Mouse (Mus musculus) olfactory bulb, adult 2 months (tissue): Measurements from ENCODE around the gene Dgcr8. TPM values are rescaled to one million over a fixed set of nuclear protein-coding genes. Genes with fewer than 3 reads are reported as not detected.

Experiments
- H3K27ac ChIP-seq: fragments of 200-500 bp; 2 replicates; pipeline ENCODE4 v1.5.1; 2012; ENCODE audit warnings: low read depth, low read length; ENCODE audit not compliant: insufficient read depth
- H3K4me1 ChIP-seq: fragments of 200-500 bp; 2 replicates; pipeline ENCODE4 v1.6.1; 2012; ENCODE audit warnings: low read length; ENCODE audit not compliant: control insufficient read depth, insufficient read depth
- H3K4me3 ChIP-seq: fragments of 200-500 bp; 2 replicates; pipeline ENCODE4 v1.5.1; 2012; ENCODE audit warnings: mild to moderate bottlenecking, low read depth, low read length, moderate library complexity; ENCODE audit not compliant: insufficient read depth
- CTCF ChIP-seq: fragments of 200-500 bp; IDR thresholded peaks from 2 replicates; pipeline ENCODE4 v1.5.1; 2012; ENCODE audit warnings: low read depth, mild to moderate bottlenecking, low read length, moderate library complexity; ENCODE audit not compliant: insufficient read depth
- POLR2A ChIP-seq: fragments of 200-500 bp; IDR thresholded peaks from 2 replicates; pipeline ENCODE4 v1.6.1; 2012; ENCODE audit warnings: mild to moderate bottlenecking, low read depth, low read length, moderate library complexity; ENCODE audit not compliant: insufficient read depth
- WGBS: fragments of 180-500 bp; shearing (Covaris S2); methylation state at CpG from one replicate; pipeline ENCODE4 v1.1.7; 2018; 5-methylcytosine and 5-hydroxymethylcytosine counted together
- polyA plus RNA-seq: library from polyadenylated mRNA; stranded (reverse); fragments of >200 nt; gene quantifications from 2 replicates; pipeline ENCODE4 v1.2.4, GENCODE M21; 2012; ENCODE audit warnings: low replicate concordance; ENCODE audit not compliant: missing spikeins, insufficient read depth, insufficient read length

Dgcr8 gene
- not detected in 2 replicates for polyA plus RNA-seq

- Histone ChIP-seq H3K4me3 (peak within 1 kb of the TSS; percentile 93), H3K4me1 (peaks cover 3% of the 10 kb centered on the region), H3K27ac (peak within 1 kb of the TSS; percentile 47; the same call in 1 of the 2 replicates)
- WGBS = under 1% methylated on average over 69 of the region's 71 CpGs
- TF ChIP-seq CTCF = no peak
- peak; percentile 80 for TF ChIP-seq POLR2A
These were observed at the start of gene Dgcr8 for GRCm38 (mm10) chr16:18289067-18289588. Dgcr8 (minus strand) TSS chr16:18289246.

- H3K4me1 ChIP-seq = peaks cover 6% of the 10 kb centered on the region
- H3K4me3 ChIP-seq = no peak overlapping the region
- TF ChIP-seq CTCF = no peak
- TF ChIP-seq POLR2A = no peak
- WGBS = 83% methylated on average over 4 of the region's 4 CpGs
- H3K27ac ChIP-seq = no peak overlapping the region
These were observed 48.2 kb upstream of the Dgcr8 start for GRCm38 (mm10) chr16:18337261-18337660.

- H3K27ac ChIP-seq = no peak overlapping the region
- 94% methylated on average over 3 of the region's 3 CpGs for WGBS
- TF ChIP-seq CTCF = no peak
- no peak for TF ChIP-seq POLR2A
- no peak overlapping the region for H3K4me3 ChIP-seq
- peaks cover 4% of the 10 kb centered on the region for H3K4me1 ChIP-seq
These were observed 46.9 kb upstream of the Dgcr8 start for GRCm38 (mm10) chr16:18335981-18336380.

- H3K4me1 ChIP-seq = no peaks in the 10 kb centered on the region
- TF ChIP-seq POLR2A = no peak
- TF ChIP-seq CTCF = no peak
- no peak overlapping the region for H3K27ac ChIP-seq
- 69% methylated on average over 3 of the region's 3 CpGs for WGBS
- H3K4me3 ChIP-seq = no peak overlapping the region
These were observed 44.9 kb upstream of the Dgcr8 start for GRCm38 (mm10) chr16:18333976-18334375.

GRCm38 (mm10) chr16:18328524-18328923 lies 39.5 kb upstream of the Dgcr8 start:
- 44% methylated on average over 1 of the region's 1 CpGs for WGBS
- no peak overlapping the region for H3K4me3 ChIP-seq
- H3K4me1 ChIP-seq = no peaks in the 10 kb centered on the region
- no peak overlapping the region for H3K27ac ChIP-seq
- TF ChIP-seq POLR2A = no peak
- no peak for TF ChIP-seq CTCF

GRCm38 (mm10) chr16:18327936-18328335 lies 38.9 kb upstream of the Dgcr8 start:
- no peak overlapping the region for H3K27ac ChIP-seq
- H3K4me1 ChIP-seq = no peaks in the 10 kb centered on the region
- WGBS = 94% methylated on average over 9 of the region's 9 CpGs
- no peak overlapping the region for H3K4me3 ChIP-seq
- TF ChIP-seq CTCF = no peak

GRCm38 (mm10) chr16:18325741-18326140 lies 36.7 kb upstream of the Dgcr8 start:
- H3K4me1 ChIP-seq = no peaks in the 10 kb centered on the region
- no peak overlapping the region for H3K4me3 ChIP-seq
- TF ChIP-seq POLR2A = no peak
- no peak for TF ChIP-seq CTCF
- WGBS = 65% methylated on average over 4 of the region's 4 CpGs
- no peak overlapping the region for H3K27ac ChIP-seq

GRCm38 (mm10) chr16:18324031-18324430 lies 35.0 kb upstream of the Dgcr8 start:
- WGBS = 83% methylated on average over 6 of the region's 6 CpGs
- TF ChIP-seq CTCF (no peak), POLR2A (no peak)
- Histone ChIP-seq H3K27ac (no peak overlapping the region), H3K4me3 (no peak overlapping the region), H3K4me1 (no peaks in the 10 kb centered on the region)

GRCm38 (mm10) chr16:18323460-18323859 lies 34.4 kb upstream of the Dgcr8 start:
- 48% methylated on average over 2 of the region's 2 CpGs for WGBS
- no peak overlapping the region for H3K27ac ChIP-seq
- no peak overlapping the region for H3K4me3 ChIP-seq
- TF ChIP-seq POLR2A (no peak), CTCF (no peak)
- no peaks in the 10 kb centered on the region for H3K4me1 ChIP-seq

GRCm38 (mm10) chr16:18321443-18321842 lies 32.4 kb upstream of the Dgcr8 start:
- WGBS = 77% methylated on average over 2 of the region's 2 CpGs
- TF ChIP-seq POLR2A (no peak), CTCF (no peak)
- no peaks in the 10 kb centered on the region for H3K4me1 ChIP-seq
- no peak overlapping the region for H3K4me3 ChIP-seq
- no peak overlapping the region for H3K27ac ChIP-seq
